Mouse (Mus musculus) MEL-GATA-1-ER (cell line): ENCODE results near the gene Trim38.
"Not testable (repeated sequence)": the region's sequence is repeated elsewhere in the genome, so short reads cannot be mapped to it uniquely, and the experiment has no call there.

Experiments
- DNase-seq: peaks from one replicate; pipeline ENCODE4 v3.0.0-alpha.2; 2012; ENCODE audit warnings: low read depth; ENCODE audit errors: extremely low read depth

Trim38 gene

GRCm38 (mm10) chr13:23769613-23770012 lies at the start of gene Trim38:
Gene Trim38 (plus strand): TSS chr13:23769913.
- not testable (repeated sequence) for DNase-seq

- DNase-seq, result no peak
These were observed 45.5 kb upstream of the Trim38 start for GRCm38 (mm10) chr13:23724239-23724638.

- DNase-seq, result no peak
These were observed 44.5 kb upstream of the Trim38 start for GRCm38 (mm10) chr13:23725213-23725612.

GRCm38 (mm10) chr13:23728472-23729191 lies 41.1 kb upstream of the Trim38 start:
- no peak for DNase-seq

- DNase-seq, result no peak
These were observed 40.6 kb upstream of the Trim38 start for GRCm38 (mm10) chr13:23729192-23729525.

GRCm38 (mm10) chr13:23729706-23730105 lies 40.0 kb upstream of the Trim38 start:
- no peak for DNase-seq

GRCm38 (mm10) chr13:23730479-23730878 lies 39.2 kb upstream of the Trim38 start:
- DNase-seq, result no peak

GRCm38 (mm10) chr13:23732156-23732804 lies 37.4 kb upstream of the Trim38 start:
- peak; percentile 70 for DNase-seq

GRCm38 (mm10) chr13:23737091-23737490 lies 32.6 kb upstream of the Trim38 start:
- DNase-seq, result no peak

- no peak for DNase-seq
These were observed 31.7 kb upstream of the Trim38 start for GRCm38 (mm10) chr13:23738041-23738440.

- DNase-seq, result peak; percentile 92
These were observed 31.0 kb upstream of the Trim38 start, which contains the start of gene Hist1h1c for GRCm38 (mm10) chr13:23738677-23739068. Gene Hist1h1c (plus strand): TSS chr13:23738808.

GRCm38 (mm10) chr13:23739069-23739921 lies 30.4 kb upstream of the Trim38 start:
- peak; percentile 96 for DNase-seq

- DNase-seq, result no peak
These were observed 29.8 kb upstream of the Trim38 start for GRCm38 (mm10) chr13:23739922-23740252.

- DNase-seq, result no peak
These were observed 29.4 kb upstream of the Trim38 start for GRCm38 (mm10) chr13:23740256-23740840.

GRCm38 (mm10) chr13:23740910-23741309 lies 28.8 kb upstream of the Trim38 start:
- DNase-seq, result no peak

- no peak for DNase-seq
These were observed 27.7 kb upstream of the Trim38 start for GRCm38 (mm10) chr13:23742007-23742406.

GRCm38 (mm10) chr13:23743215-23743614 lies 26.5 kb upstream of the Trim38 start:
- DNase-seq, result no peak

- no peak for DNase-seq
These were observed 25.8 kb upstream of the Trim38 start for GRCm38 (mm10) chr13:23743963-23744362.

GRCm38 (mm10) chr13:23744421-23745380 lies 25.0 kb upstream of the Trim38 start:
- peak; percentile 72 for DNase-seq

- DNase-seq, result peak; percentile 98
These were observed 24.1 kb upstream of the Trim38 start, which contains the start of gene Hist1h3c for GRCm38 (mm10) chr13:23745381-23746161. Gene Hist1h3c (minus strand): TSS chr13:23745602.
